Mouse (Mus musculus): ENCODE results near the gene BC029722.

Gene BC029722

GRCm38 (mm10) chr2:155818596-155819391 lies 432 bp downstream of the BC029722 start:
- peak; percentile 95 to 96 for DNase-seq (ENCODE audit: low spot score in 2 of 2)

- DNase-seq (ENCODE audit: low spot score in 2 of 2), result no peak
Measured at GRCm38 (mm10) chr2:155817301-155818245, 1.7 kb downstream of the BC029722 start.

GRCm38 (mm10) chr2:155816179-155816578 lies 3.0 kb downstream of the BC029722 start:
- no peak for DNase-seq (ENCODE audit: low spot score in 2 of 2)

GRCm38 (mm10) chr2:155814829-155815228 lies 4.4 kb downstream of the BC029722 start:
- no peak for DNase-seq (ENCODE audit: low spot score in 2 of 2)

- DNase-seq (ENCODE audit: low spot score in 2 of 2), result no peak
Measured at GRCm38 (mm10) chr2:155812637-155813036, 6.6 kb downstream of the BC029722 start.

- DNase-seq (ENCODE audit: low spot score in 2 of 2), result peak; percentile 74 to 92
Measured at GRCm38 (mm10) chr2:155811821-155812396, 7.3 kb downstream of the BC029722 start.

GRCm38 (mm10) chr2:155809620-155810019 lies 9.6 kb downstream of the BC029722 start:
- no peak for DNase-seq (ENCODE audit: low spot score in 2 of 2)

GRCm38 (mm10) chr2:155807408-155807807 lies 11.8 kb downstream of the BC029722 start:
- DNase-seq (ENCODE audit: low spot score in 2 of 2), result no peak

GRCm38 (mm10) chr2:155806548-155806947 lies 12.7 kb downstream of the BC029722 start:
- no peak for DNase-seq (ENCODE audit: low spot score in 2 of 2)

- no peak for DNase-seq (ENCODE audit: low spot score in 2 of 2)
Measured at GRCm38 (mm10) chr2:155805925-155806255, 13.3 kb downstream of the BC029722 start.

- DNase-seq (ENCODE audit: low spot score in 2 of 2), result no peak
Measured at GRCm38 (mm10) chr2:155805231-155805924, 13.8 kb downstream of the BC029722 start.

GRCm38 (mm10) chr2:155804053-155804452 lies 15.2 kb downstream of the BC029722 start:
- DNase-seq (ENCODE audit: low spot score in 2 of 2), result no peak

GRCm38 (mm10) chr2:155802761-155803160 lies 16.5 kb downstream of the BC029722 start:
- DNase-seq (ENCODE audit: low spot score in 2 of 2), result no peak

GRCm38 (mm10) chr2:155798613-155799012 lies 20.6 kb downstream of the BC029722 start:
- DNase-seq (ENCODE audit: low spot score in 2 of 2), result no peak

- no peak for DNase-seq (ENCODE audit: low spot score in 2 of 2)
Measured at GRCm38 (mm10) chr2:155794674-155795445, 24.4 kb downstream of the BC029722 start.

- no peak for DNase-seq (ENCODE audit: low spot score in 2 of 2)
Measured at GRCm38 (mm10) chr2:155792899-155793298, 26.3 kb downstream of the BC029722 start.

GRCm38 (mm10) chr2:155787949-155788931 lies 31.0 kb downstream of the BC029722 start:
- no peak for DNase-seq (ENCODE audit: low spot score in 2 of 2)

GRCm38 (mm10) chr2:155786905-155787304 lies 32.3 kb downstream of the BC029722 start:
- no peak for DNase-seq (ENCODE audit: low spot score in 2 of 2)

- no peak for DNase-seq (ENCODE audit: low spot score in 2 of 2)
Measured at GRCm38 (mm10) chr2:155784534-155784933, 34.7 kb downstream of the BC029722 start.

GRCm38 (mm10) chr2:155779506-155779905 lies 39.7 kb downstream of the BC029722 start:
- no peak for DNase-seq (ENCODE audit: low spot score in 2 of 2)

All from spleen, postnatal 4 days (tissue).